Mouse (Mus musculus): ENCODE measurements around the gene Myo9b.
"Not testable (repeated sequence)": the region's sequence is repeated elsewhere in the genome, so short reads cannot be mapped to it uniquely, and the experiment has no call there.

The Myo9b gene

DNA sequence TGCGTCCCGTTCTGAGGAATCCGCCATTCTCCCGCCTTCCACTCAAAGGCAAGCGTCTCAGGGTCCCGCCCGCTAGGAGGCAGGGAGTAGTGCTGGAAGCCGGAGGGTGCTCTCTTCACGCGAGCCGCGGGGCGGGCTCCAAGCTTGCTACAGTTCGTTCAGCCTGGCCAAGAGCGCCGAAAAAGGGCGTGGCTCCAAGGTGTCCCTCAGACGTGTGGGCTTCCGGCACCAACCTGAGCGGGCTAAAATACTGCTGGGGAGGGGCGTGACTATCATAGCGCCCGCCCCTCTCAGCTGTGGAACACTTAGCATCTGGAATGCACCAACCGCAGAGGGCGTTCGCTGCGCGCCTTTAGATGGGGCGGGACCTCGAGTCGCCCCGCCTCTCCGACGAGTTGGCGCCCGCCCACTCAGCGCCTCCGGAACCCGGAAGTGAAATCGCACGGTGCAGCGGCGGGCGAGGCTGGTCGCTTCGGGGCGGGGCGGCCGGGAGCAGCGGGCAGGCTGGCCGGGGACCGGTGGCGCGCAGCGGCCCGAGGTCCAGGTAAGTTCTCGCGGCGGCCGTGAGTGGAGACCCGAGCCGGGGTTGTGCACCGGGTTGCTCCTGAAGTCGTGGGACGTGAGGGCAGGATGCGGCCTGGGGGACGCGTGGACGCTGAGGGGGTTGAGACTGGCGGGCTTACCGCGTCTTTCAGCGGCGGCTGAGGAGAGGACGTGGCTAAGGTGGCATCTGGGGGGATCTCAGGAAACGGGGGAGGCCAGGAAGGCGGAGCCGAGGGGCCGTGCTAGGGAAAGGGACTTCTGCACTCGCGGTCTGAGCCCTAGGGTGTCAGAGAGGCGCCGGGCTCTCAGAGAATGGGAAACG is at the start of gene Myo9b, which contains the start of gene Haus8:
Gene Myo9b, plus strand, starts transcription at position 429 of the 865 bp plus-strand sequence.
Gene Haus8, minus strand, starts transcription at position 649 of the 865 bp plus-strand sequence.
- peak; percentile 98 for DNase-seq (ENCODE audit: low read depth)

DNA sequence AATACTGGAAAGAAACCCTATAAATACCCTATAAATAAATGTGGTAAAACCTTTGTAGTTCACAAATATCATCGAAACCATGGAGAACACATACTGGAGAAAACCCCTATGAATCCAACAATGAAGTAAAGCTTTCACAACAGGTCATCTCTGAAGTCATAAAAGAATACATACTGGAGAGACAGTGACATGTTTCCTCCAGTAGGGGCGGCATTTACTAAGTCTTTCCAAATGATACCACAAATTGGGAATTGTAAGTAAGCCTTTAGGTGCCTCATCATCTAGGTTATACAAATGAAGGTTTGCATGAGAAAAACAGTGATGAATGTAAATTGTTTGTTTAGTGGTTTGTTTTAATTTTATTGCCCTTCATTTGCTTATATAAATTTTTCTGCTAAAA is 48.0 kb upstream of the Myo9b start:
- no peak for DNase-seq (ENCODE audit: low read depth)

DNA sequence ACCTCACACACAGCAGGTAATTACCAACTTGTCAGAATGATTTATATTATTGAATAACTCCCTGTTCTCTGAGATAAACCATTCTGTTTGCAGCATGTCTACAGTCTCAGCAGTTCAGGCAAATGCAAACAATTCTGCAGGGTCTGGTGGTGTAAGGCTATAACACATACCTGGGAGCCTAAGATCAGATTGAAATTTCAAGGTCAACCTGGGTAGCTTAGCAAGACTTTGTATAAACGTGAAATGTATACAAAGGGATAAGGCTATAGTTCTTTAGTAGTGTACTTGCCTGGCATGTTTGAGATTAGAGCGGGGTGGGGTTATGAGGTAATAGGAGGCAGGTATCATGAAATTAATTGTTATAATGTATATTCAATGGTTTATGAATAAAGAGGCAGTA is 29.8 kb upstream of the Myo9b start:
- no peak for DNase-seq (ENCODE audit: low read depth)

DNA sequence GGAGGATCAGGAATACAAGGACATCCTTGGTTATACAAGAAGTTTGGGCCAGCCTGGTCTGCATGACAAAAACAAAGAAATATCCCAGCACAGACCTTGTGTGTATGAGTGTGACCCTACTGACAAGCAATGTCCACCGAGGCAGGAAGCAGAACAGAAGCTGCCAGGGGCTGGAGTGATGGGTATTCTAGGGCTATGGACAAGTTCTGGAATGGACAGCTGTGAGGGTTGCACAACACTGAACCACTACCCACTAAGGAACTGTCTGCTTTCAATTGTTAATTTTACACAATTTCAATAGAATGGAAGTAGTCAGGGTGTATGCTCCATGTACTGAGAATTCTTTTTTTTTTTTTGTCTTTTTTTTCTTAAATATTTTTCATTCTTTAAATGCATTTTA is 24.3 kb upstream of the Myo9b start:
- no peak for DNase-seq (ENCODE audit: low read depth)

DNA sequence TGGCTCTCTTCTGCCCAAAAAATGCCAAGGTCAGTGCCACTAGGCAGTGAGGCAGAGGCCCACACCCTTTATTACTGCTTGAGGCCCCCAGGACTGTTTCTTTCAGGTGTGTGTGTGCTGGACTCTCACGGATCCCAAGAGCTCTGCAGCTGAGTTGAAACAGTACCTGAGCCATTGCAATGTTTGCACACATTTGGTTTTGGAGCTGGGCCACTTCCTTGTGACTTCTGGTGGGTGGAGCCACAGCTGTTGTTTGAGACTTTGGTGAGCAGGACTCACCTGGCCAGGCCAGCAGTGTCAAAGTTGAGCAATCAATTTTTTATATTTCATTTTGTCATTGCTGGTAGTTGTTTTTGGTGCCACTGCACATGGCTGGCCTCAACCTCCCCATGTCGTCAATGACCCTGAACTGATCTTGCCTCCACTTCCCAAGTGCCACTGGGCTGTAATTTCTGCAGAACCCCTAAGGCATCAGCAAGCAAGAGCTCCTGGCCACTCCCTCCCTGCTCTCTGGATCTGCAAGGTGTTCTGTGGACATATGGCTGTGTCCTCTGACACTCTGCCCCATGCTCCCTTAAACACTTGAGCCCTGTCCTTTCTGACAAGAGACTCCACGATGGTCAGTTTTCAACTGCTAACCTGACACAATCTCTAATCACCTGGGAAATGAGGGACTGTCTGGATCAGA is 15.8 kb upstream of the Myo9b start:
- no peak for DNase-seq (ENCODE audit: low read depth)

DNA sequence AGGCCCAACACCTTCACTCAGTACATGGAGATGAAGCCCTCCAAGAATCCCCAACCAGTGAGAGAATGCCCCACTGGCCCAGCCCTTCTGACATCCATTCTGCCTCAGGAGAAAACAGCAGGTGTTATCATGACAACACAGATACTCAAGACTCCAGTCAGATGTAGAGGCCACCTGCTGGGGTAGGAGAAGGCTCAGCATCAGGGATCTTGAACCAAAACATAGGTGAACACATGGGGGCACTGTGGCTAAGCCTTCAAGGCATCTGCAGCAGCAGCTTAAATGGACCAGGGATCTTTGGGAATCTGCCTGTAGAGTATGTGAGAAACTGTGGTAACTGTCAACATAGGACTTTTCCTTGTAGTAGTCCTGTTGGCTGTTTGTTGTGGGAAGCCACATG is 11.3 kb upstream of the Myo9b start:
- no peak for DNase-seq (ENCODE audit: low read depth)

DNA sequence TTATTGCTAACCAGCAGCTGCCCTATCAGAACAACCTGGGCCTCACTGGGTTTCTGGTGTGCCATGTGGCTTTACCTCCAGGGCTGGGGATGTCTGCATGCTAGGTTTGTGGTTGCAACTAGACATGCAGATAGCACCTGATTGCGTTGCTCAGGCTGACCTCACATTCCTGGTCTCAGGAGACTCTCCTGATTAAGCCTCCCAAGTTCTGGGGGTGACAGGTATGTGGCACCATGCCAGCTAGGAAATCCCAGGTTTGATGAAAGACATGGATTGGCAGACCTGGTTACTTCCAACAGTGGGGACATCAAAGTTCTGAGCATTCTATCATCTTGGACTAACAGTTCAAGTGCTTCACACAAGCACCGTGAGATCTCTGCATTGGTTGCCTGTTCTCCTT is 4.8 kb upstream of the Myo9b start:
- DNase-seq (ENCODE audit: low read depth): no peak

DNA sequence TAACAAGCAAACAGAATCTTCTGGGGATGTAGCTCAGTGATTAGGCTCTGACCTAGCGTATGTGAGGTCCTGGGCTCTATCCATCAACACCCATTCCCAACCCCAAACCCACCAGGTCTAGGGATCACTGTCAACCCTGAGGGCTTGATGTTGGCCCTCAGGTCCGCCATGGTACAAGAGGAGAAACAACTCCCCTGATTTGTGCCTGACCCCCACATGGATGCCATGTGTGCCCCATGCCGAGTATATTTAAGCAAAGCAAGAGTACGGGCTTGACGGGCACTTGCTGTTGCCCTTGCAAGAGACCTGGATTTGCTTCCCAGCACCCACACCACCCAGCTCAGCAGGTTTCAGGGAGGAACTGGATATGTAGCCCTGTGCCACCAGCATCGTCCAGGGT is 4.2 kb upstream of the Myo9b start:
- not testable (repeated sequence) for DNase-seq (ENCODE audit: low read depth)

DNA sequence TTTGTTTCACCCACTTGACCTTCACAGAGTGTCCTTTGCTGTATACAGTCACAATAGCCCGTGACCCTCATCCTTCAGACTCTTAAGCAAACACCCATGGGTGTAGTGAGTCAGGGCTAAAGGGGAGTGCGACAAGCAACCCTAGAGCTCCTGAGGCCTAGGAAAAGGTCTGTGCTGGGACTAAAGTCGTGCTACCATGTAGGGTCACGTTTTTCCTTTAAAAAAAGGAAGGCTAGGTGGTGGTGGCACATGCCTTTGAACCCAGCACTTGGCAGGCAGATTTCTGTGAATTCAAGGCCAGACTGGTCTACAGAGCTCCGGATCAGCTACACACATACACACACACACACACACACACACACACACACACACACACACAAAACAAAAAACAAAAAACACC is 884 bp upstream of the Myo9b start:
- DNase-seq (ENCODE audit: low read depth): no peak

DNA sequence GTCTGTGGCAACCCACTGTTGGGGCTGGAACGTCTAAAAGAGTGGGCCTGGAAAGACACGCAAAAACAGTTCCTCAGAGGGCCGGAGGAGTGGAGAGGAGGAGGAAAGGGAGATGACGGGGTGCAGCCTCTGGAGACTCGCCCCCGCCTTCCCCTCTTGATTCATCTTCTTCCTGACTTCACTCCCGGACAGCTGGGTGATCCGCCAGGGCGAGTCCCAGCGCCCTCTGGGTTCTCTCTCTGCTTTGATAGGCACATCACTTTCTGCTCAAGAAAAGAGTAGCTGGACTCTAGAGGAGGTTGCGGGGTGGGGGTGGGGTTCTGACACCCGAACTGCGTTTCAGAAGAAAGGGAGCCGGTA is 617 bp downstream of the Myo9b start:
- DNase-seq (ENCODE audit: low read depth): no peak

DNA sequence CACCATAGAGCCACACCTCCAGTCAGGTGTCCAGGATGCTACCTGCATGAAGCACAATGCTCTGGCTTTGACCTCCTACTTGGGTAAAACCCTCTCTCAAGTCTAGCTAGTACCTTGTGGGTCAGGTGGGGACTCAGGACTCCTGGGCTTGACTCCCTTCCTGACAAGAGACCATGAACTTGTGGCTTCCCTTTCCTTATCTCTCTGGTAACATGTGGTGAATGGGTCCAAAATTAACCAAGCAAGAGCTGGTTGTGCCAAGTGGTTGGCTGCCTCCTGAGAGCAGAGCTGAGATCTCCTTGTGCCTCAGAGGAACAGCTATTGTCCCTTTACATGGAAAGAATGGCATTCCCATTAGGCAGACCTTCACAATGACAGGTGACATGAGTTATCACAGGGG is 2.0 kb downstream of the Myo9b start:
- no peak for DNase-seq (ENCODE audit: low read depth)

DNA sequence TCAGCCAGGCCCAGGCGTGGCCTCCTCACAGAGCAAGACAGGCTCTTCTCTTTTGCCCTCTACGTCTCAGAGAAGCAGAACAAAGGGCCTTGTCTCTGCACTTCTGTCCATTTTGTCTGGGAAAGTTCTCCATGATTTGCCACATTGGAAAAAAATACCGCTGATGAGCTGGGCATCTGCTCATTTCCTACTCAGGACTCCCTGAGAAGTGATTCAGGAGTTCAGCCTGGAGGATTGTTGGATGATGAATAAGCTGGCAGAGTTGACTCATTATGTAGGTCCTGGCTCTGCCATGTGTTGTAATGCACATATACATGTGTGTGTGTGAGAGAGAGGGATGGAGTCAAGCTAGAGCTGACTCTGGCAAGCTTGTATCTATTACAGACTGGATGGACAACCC is 3.7 kb downstream of the Myo9b start:
- no peak for DNase-seq (ENCODE audit: low read depth)

DNA sequence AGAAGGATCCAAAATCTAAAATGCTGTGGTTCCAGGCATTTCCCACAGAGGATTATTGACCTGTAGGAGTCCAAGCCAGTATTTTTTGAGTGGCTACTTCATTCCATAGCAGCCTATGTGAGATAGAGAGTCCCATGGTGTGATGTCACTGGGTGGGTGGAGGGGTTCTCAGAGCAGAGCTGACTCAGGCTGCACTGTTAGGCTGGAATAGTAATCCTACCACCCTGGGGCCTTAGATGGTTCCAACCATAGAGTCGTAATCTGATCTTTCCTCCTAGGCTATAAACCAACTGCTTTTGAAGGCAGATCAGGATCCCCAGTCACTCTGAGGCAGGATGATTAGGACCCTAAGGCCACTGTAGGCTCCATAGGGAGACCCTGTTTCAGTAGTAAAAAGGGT is 6.9 kb downstream of the Myo9b start:
- DNase-seq (ENCODE audit: low read depth): not testable (repeated sequence)

DNA sequence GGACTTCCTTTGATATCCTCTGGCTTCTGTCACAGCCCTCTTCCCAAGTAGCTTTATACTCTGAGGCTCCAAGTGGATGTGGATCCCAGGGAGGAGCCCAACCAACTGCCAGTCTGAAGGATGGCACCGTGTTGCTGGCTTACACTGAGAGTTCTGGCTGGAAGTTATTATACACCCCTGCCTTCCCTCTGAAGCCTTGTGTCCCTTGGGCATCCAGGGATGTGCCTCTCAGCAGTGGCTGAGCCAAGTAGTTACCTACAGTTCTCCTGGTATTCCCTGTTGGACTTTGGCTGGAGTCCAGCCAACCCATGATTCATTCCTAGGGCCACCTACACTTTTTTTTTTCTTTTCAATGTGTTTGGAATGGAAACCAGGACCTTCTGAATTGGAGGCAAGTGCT is 9.2 kb downstream of the Myo9b start:
- not testable (repeated sequence) for DNase-seq (ENCODE audit: low read depth)

DNA sequence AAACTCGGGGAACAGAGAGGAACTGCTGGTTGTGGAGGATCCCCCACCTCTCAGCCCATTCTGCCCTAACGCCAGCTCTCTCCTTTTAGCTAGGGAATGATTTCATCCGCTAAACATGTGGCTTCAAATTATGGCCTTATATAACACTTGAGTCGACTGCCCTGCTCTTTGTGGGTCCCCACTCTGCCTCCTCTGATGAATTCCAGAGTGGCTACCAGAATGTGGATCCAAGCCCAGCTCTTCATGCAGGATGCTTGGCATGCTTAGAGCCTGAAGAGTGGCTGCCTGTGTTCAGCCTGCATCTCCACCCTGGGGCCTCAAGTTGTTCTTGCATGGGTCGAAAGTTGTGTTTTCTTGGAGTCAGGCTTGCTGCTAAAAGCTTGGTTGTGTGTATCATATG is 10.1 kb downstream of the Myo9b start:
- DNase-seq (ENCODE audit: low read depth): peak; percentile 66

DNA sequence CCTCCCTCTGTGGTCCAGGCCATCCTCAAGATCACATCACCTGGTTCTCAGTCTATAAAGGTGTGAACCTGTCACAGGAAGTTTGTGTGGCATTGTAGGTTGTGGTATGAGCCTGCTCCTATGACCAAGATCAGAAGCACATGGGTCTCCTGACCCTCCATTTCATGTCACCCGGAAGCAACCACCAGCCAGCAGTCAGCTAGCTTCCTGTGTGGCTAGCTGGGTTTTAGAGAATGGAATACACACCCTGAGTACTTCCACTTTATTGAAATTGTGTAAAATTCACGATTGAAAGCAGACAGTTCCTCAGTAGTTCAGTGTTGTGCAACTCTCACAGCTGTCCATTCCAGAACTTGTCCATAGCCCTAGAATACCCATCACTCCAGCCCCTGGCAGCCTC is 13.7 kb downstream of the Myo9b start:
- not testable (repeated sequence) for DNase-seq (ENCODE audit: low read depth)

DNA sequence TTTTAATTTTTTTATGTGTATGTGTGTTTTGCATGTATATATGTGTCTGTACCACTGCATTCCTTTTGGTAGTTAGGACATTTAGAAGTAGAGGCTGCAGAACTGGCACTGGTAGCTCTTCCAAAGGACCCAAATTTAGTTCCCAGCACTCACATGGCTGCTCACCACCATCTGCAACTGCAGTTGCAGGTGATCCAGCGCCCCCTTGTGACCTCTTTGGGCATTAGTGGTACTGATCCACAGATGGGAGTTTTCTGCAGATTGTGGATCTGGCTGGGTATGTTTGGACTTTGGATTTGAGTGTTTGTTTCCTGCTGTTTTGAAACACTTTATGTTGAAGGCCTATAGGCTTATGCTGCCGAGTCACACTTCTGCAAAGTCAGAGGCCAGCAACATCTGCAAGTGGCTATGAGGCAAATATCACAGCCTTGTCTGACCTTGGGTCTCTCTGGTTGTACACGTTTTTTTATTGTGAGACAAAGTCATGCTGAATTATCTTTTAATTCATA is 16.0 kb downstream of the Myo9b start:
- DNase-seq (ENCODE audit: low read depth): no peak

DNA sequence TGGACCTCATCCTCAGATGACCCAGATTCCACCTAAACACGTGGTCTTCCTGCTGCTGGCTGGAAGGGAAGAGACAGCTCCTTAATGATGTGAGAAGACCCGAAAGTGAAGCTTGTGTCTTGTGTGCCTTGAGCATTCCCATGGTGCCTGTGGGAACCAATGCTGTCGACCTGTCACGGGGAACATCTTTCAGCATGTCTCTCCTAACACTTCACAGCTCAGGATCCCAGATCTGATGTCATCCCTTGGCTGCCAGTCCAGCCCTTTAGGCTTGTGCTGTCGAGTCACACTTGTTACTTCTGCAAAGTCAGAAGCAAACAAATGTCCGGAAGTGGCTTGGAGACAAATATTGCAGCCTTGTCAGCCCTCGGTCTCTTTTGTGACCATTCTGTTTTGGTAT is 16.6 kb downstream of the Myo9b start:
- peak; percentile 50 for DNase-seq (ENCODE audit: low read depth)

DNA sequence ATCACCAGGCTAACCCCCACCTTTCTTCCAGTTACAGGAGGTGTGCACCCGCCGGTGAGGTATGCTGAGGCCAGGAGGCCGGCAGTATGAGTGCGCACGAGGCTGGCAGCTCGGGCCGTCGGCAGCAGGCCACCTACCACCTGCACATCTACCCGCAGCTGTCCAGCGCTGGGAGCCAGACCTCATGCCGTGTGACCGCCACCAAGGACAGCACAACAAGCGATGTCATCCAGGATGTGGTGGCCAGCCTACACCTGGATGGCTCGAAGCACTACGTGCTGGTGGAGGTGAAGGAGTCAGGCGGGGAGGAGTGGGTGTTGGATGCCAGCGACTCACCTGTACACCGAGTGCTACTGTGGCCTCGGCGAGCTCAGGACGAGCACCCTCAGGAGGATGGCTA is 17.7 kb downstream of the Myo9b start:
- no peak for DNase-seq (ENCODE audit: low read depth)

DNA sequence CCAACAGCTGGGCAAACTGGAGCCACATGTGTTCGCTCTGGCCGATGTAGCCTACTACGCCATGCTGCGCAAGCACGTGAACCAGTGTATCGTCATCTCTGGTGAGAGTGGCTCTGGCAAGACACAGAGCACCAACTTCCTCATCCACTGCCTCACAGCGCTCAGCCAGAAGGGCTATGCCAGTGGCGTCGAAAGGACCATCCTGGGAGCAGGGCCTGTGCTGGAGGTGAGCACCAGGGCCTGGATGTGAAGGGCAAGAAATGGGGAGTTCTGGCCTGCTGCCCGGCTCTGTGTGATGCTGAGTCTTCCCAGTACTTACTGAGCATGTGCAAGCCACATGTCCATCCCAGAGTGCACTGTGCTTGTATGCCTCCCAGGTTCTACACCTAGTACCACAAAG is 18.4 kb downstream of the Myo9b start:
- no peak for DNase-seq (ENCODE audit: low read depth)

DNA sequence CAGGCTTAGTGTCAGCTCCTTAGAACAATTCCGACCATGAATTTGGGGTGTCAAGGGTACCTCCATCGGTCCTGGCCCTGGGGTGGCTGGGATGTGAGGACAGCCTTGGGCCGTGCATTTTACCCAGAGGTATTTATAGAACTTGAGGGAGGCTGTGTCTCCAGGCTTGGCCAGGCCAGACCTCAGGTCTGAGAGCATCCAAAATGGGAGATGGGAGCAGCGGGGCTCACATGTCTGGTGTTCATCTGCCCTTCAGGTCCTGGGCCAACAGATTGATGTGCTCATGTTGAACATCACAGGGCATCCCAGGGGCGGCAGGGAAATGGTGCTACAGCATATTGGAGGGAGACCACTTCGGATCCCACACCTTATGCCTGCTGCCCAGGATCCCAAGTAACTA is 18.8 kb downstream of the Myo9b start:
- DNase-seq (ENCODE audit: low read depth): no peak

DNA sequence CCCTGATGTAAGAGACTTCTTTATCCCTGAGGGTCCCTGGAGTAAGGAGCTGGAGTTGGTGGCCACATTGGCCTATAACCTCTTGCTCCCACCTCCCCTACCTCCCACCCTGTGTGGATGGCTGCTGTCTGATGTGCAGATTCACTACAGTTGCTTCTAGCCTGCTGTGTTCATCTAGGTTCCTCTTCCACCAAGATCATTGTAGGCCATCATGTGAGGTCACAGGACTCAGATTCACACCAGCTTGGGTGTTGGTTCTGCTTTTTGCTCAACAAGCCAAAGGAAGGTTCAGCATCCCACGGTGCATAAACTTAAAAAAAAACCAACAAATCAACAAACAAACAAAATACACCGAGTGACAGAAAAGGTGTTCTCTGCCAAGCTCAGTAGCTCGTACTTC is 21.4 kb downstream of the Myo9b start:
- not testable (repeated sequence) for DNase-seq (ENCODE audit: low read depth)

DNA sequence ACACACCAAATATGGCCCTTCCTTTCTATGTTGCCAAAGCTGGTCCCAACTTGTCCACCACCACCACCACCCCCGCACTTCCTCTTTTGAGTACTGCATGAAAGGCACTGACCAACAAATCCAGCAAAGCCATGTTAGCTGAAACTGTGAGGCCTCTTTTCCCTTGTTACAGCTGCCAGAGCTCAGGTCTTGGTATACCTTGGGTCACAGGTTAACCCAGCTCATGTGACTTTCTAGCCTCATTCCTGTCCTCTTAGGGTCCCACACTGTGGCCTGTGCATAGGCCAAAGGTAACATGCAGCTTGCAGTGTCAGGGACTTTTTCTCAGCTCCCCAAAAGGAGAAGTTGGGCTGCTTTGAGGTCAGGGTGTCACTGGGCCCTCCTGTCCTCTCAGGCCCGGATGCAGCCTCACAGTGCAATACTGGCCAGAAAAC is 23.7 kb downstream of the Myo9b start:
- no peak for DNase-seq (ENCODE audit: low read depth)
